Mouse (Mus musculus) left cerebral cortex, postnatal 36 days (tissue): ENCODE results near the gene Homer2. TPM values are rescaled to one million over a fixed set of nuclear protein-coding genes. Genes with fewer than 3 reads are reported as not detected.
A peak's percentile ranks its signal among the peaks of the same experiment; 100 is the strongest.

Source experiments
- DNase-seq, 2 experiments: peaks; one replicate each; pipeline ENCODE4 v3.0.0; 2021 to 2022; ENCODE audit warnings: low spot score in 2 of 2, mixed read lengths in 1 of 2
- intact Hi-C: fragments of 180-260 bp; cut with DNase I; formaldehyde crosslinking; loops from one replicate; pipeline ENCODE4 v1.15.1; 2025
- total RNA-seq, 2 experiments: library from RNA; stranded (reverse); gene quantifications; 2 replicates each; pipeline ENCODE4 v1.2.3; 2021

Gene Homer2
- total RNA-seq, 2 experiments from 2014 or later = 64.3 to 73.2 TPM

DNA sequence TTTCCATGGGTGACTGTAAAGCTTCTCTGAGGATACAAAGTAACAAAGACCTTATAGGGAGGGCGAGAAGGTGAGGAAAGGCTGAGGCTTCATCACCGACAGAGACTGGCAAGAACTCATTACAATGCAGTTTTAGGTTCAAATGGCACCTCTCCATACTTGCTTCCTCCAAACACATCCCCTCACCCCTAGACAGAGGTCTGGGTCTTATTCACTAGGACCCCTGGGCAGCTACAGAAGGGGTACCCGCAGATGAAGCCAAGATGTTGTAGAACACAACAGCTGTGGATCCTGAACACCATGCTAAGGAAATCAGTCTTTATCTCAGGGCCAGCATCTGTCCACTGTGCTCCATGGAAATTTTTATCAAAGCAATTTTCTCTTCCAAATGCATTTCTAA is 50.3 kb downstream of the Homer2 start:
- DNase-seq = no peak
- intact Hi-C loops = no loop called here

DNA sequence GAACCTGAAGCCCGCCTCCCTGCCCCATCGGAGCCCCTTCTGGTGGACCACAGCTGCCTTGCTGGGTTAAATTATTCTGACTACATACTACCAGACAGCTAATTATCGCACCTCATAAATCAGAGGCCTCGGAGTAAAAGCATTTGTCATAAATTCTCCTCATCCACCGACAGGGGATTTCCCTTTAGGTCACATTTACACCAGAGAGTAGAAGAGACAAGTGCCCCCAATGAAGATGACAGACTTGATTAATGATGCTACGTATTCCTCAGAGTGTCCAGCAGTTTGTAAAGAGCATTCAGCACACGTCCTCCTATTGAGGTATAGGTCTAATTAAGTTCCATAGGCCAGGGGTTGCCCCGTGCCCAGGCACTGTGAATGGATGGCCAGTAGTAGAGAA is 50.7 kb downstream of the Homer2 start:
- intact Hi-C loops = no loop called here
- no peak for DNase-seq

DNA sequence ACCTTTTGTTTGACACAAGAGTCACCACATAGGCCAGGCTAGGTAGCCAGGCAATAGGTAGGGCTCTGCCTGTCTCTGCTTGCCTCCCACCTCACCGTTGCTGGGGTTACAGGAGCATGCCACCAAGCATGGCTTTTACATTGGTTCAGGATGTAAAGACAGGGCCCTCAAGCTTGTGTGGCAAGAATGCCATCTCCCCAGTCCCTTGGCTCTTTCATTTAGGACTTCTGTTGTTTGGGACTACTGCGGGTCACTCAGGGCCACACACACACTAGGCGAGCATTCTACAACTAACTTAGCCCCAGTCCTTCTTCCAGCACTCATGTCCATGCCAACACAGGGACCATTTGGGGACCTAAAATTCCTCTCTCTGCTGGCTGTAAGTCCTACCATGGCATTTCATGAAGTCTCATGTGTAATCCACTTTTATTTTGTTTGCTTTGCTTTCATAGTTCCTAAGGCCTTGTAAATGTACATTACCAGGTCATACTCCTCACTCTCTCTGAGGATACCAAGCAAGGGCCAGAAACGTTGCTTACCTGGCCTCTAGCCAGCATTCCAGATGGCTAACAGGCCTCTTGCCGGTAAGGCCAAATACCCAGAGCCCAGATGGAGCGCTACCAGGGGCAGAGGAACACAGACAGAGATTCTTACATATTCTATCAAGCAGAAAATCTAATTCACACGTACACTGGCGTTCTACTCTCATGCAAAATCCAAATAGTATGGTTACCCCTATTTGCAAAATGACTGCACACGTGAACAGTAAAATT is 52.2 kb downstream of the Homer2 start:
- intact Hi-C loops = loop anchor here (5.0 kb wide), 1 partner anchor 52 kb away; the partner anchor contains the start of gene Homer2
- DNase-seq = no peak

DNA sequence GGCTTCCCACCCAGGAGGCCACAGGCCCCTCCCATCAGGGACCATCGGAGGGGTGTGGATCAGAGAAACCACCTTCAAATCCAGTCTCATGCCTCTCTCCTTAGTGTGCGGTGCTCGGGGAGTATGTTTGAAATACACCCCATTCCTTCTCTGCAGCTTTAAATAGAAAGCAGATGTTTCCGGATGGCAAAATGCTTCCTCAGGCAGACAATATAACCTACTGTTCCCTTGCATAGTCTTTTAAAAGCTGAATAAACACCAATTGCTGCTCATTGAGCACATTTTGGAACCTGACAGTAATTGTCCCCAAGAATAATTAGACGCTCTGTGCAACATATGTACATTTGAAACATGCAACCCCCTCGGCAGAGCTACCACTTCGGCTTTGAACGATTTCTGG is 53.3 kb downstream of the Homer2 start:
- intact Hi-C loops = loop anchor here (5.0 kb wide), 1 partner anchor 53 kb away; the partner anchor contains the start of gene Homer2
- no peak for DNase-seq

DNA sequence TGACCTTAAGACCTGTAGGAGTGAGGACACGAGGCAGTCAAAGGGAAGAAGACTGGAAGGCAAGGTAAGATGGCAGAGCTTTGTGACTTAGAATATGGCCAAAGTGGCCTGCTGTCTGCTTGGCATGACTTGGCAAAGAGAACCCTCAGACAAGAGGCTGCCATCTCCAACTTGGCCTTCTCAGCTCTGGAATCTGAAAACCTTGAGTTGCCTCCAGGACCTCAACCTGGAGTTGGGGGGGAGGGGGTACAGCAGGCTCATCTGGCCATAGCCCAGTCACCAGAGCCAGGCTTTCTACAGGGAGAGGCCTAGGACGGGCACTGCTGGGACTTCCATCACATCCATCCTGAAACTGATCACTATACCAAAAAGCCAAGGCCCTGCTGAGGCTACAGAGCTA is 55.0 kb downstream of the Homer2 start:
- intact Hi-C loops = loop anchor here (5.0 kb wide), 1 partner anchor 55 kb away; the partner anchor contains the start of gene Homer2
- no peak for DNase-seq

DNA sequence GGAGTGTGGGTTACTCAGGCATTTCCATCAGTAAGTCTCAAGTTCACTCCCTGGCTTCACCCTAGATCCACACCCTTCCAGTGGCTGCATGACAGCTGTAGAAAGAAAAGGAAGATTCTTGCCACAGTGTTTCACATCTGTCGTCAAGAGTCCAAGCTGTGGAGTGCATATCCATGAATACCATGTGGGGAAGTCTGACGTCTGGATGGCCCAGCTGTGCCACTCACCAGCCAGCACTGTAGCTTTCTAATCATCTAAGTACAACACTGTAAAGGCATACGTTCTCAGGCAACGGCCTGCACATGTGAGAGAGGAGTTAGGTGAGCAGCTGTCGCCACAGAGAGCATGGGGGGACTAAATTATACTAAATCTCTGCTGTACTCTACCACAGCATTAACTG is 56.0 kb downstream of the Homer2 start:
- no peak for DNase-seq
- intact Hi-C loops = loop anchor here (5.0 kb wide), 1 partner anchor 56 kb away; the partner anchor contains the start of gene Homer2

DNA sequence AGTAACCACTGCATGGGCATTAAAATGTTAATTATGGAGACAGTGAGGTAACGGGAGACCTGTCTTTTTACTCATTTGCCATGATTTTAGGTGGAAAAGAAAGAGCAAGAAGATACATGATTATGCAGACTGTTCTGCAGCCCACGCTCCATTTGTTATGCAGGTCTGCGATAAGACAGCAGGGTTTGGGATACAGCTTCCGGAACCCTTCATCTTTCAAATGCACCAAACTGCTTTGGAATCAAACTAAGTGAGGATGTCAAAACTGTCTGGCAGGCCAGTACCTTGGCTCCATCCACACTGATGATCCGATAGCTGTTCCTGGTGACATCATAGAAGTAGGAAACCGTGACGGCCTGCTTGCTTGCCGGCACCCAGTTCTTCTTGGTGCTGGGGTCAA is 58.1 kb downstream of the Homer2 start:
- DNase-seq = peak in 1 of 2 experiments; percentile 38
- intact Hi-C loops = no loop called here

DNA sequence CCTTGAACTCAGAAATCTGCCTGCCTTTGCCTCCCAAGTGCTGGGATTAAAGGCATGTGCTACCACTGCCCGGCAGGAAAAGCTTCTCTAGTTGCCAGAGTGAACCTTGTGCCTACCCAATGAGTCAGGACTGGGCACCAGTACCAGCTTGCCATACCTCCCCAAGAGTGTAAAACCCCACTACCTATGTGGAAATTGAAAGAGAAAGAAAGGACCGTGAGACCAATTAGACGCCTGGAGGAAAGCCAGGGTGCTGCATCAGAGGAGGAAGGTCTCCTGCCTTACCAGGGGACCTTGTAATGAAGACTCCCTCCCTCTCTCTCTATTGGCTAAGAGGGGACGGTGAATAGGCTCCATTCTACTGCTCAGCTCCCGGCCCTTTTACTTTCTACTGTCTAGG is 59.4 kb downstream of the Homer2 start:
- intact Hi-C loops = no loop called here
- DNase-seq = no peak

DNA sequence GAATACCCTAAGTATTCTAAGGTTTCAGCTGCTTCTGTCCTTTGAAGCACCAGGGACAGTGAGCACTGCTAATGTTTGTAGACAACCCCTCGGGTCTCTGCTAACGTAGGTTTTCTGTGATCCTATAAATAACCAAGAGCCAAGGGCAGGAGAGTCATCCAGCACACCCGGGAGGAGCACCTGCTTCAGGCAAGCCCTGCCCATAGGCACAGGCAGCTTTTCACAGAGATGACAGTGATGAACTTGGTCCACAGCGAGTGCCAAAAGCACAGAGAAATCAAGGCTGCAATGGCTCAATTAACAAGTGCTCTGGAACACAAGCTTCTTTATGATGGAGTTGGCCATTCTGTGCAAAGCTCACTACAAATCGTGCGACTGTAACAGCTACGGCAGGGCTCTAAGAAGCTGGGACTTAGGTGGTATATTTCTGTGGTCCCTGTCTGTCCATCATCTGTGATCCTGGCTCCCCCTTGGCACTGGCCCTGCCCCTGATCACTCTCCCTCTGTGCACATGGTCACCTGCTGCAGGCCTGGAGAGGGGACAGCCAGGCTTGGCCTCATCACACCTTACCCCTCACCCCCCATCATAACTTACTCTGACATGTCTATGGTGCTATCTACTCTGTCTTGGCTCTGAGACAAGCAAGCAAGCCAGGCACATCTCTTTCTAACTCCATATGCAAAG is 62.6 kb downstream of the Homer2 start:
- intact Hi-C loops = no loop called here

DNA sequence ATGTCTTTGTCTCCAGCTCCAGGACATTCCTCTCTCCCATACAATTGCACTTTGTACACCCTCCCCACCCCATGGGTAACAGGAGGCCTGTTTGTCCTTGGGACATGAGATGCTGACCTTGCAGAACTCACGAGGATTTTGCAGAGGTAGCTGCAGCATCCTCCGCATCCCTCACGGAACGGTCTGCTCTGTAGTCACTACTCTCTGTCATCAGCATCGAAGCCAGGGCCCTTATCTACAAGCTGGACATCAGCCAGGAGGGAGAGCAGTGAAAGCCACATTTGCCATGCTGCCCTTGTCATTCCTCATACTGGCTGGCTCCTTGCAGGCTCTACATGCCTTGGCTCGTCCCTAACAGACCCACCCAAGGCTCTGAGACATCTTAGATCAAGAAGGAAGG is 66.2 kb downstream of the Homer2 start:
- no peak for DNase-seq
- intact Hi-C loops = no loop called here

More for the DNA sequence above, 62.6 kb downstream of the Homer2 start:
- no peak for DNase-seq

DNA sequence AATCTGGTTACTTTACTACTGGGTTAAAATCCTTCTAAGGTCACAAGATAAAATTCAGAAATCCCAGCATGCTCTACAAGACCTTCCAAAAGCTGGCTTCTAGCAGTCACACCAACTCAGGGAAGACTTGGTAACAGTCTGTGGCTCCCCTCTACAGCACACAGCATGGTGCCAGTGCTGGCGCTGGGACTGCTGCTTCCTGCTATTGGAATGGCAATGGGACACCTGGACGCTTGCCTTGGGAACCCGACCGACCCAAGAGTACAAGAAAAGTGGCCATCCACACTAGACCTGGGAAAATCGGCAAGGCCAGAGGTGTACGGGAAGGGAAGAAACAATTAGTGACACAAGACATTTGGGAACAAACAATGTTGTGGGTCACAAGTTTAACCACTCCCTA is 74.7 kb downstream of the Homer2 start:
- no peak for DNase-seq
- intact Hi-C loops = no loop called here

DNA sequence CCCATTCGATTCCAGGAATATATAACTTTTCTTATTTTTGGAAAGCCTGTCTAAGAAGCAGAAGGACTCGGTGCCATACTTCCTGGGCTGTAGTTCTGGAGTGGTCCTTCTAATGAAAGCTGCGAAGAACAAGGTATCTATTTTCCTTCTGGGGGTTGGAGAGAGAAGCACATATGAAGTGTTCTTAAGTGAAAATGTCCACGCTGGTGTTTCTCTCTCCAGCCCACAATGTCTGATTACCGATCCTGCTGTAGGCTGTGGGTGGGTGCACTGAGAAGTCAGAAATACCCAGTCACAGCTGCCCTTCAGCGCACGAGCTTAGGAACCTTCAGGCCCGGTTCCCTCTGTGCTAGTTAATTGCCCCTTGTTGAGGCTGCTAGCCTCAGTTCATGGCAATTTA is 76.1 kb downstream of the Homer2 start:
- DNase-seq = peak; percentile 44 to 49
- intact Hi-C loops = no loop called here

DNA sequence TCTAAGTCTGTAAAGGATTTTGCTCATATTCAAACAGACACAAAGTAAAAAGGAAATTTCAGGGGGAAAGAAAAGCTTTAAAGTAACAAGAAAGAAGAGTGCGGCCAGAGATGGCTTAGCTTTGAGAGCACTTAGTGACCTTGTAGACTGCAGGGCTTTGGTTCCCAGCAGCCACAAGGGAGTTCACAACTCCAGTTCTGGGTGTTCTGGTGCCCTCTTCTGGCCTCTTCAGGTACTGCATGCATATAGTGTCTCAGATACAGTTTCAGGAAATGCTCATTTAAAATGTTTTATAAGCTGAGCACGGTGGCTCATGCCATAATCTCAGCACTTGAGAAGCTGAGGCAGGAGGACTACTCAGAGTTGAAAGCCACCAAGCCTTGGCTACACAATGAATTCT is 80.9 kb downstream of the Homer2 start:
- intact Hi-C loops = loop anchor here (5.0 kb wide), 1 partner anchor 81 kb away; the partner anchor contains the start of gene Homer2
- DNase-seq = no peak

DNA sequence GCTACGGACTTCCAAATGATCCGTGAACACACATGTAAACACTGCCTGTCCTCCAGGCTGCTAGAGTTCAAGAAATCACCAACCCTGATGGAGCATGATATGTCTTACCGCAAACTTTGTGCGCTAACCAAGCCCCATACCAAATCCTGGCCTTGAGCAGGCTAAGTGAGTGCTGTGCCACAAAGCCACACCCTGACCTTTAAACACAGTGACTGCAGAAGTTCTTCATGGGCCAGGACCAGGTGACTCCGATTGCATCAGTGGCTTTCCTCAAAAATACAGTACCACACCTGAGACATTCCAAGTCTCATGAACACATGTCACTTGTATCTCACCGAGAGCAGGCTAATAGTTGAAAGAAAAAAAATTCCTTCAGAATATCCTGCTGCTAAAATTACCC is 83.6 kb downstream of the Homer2 start:
- no peak for DNase-seq
- intact Hi-C loops = no loop called here

DNA sequence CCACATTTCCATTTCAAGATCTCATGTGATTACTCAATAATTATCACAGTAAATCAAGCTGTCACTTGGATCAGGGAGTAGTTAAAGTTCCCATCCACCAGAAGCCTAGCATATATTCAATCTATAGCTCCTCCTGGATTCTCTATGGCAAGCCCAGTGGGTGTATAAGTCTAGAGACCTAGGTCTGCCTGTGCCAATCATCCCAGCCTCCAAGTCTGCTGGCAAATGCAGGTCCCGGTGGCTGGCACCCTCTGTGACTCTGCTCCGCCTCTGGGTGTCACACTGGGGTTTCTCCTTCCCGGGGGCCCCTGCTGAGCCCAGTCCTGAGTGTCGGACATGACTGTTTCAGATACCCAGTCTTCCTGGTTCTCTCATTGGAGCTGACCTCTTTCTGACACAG is 84.5 kb downstream of the Homer2 start:
- DNase-seq = no peak
- intact Hi-C loops = no loop called here

DNA sequence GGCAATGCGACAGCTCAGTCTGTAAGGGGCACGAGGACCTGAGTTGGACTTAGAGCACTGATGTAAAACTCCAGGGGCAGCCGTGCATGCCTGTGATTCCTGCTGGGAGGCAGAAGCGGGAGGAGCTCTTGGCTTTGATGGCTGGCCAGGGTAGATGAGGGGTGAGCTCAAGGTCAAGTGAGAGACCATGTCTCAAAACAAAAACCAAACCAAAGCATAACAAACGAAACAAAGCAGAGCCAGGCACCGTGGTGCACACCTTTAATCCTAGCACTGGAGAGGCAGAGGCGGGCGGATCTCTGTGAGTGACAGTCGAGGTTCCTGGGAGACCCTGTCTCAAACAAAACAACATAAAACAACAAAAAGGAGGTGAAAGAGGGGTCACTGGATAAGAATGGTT is 92.3 kb downstream of the Homer2 start:
- no peak for DNase-seq
- intact Hi-C loops = no loop called here

DNA sequence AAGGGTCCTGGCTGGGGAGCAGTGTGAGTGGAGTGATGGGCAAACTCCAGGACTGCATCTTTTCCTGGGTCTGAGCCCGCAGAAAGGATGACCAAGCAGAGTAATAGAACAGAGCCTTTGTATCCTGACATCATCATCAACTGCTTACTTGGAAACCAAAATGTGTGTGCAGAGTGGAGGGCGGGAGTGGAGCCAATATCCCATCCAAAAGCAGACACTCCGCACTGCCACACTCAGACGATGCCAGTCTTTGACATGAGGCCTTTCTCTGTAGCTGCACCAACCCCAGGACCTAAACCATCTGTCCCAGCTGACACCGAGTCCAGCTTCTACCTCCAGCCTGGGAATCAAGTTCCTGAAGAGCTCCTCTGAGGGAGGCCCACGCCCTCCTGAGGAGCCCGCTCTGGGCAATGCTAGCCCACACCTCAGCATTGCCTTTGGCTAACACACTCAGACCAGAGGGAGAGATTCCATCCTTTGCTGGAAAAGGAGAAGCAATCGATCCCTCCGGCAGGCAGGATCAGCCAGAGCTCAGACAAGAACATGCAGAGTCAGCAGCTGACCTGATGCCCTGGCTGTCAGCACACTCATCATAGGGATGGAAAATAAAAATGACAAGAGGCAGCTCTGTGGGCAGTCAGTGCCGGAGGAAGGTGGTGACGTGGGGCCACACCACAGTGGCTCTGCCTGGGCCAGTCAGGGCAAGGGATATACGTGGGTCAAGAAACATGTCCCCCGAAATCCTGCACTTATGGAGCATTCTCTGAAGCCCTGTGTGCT is 94.3 kb downstream of the Homer2 start:
- intact Hi-C loops = no loop called here

DNA sequence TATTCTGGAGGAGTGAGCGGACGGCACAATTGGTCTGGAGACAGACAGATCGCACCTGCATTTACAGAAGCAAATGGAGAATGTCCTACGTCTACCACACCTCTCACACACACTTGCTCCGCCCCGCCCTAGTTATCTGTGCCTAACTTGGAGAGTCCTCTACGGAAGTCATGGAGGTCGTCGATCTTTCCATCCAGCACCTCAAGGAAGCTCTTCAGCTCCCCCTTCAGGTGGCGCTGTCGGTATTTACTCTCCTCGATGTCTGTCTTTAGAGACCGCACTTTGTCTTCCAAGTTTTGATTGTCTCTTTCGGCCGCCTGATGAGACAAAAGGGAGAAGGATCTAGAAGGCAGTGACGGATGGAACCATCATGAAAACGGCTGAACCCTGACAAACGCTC is 97.2 kb downstream of the Homer2 start:
- no peak for DNase-seq
- intact Hi-C loops = no loop called here

More for the DNA sequence above, 94.3 kb downstream of the Homer2 start:
- no peak for DNase-seq

DNA sequence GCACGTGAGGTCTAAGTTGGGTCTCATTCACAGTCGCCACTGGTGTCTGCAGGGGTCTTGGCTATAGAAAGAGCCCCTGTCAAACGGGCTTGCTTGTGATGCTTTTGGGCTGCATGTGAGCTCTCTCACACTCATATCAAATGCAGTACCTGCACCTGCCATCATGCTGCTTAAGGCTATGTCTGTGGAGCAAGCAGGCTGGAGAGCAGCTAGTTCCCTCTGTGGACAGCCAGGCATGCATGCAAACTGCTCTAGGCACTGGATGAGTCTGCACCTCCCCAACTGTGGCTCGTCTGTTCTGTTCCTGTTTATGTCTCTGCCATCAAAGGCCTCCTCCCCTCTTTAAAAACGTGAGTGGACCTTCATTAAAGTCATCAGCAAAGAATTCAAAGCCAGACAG is 100.9 kb downstream of the Homer2 start:
- intact Hi-C loops = loop anchor here (10.0 kb wide), 1 partner anchor 168 kb away; no protein-coding TSS in a partner anchor
- DNase-seq = no peak

DNA sequence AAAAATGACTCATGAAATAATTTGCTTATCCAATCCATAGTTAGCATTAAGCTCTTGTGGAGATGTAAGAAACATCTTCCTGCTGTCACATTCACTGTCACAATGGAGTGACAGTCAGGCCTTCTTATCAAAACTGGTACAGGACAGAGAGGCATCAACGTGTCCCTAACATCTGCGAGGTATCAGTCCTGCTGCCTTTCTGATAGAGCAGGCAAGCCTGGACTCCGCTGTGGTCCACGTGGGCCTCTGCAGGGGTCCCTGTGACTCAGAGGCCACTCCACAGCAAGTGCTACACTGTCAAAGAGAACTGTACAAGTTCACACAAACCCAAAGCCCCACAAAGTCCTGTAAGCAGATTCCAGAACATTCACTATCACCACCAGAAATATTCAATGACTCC is 101.8 kb downstream of the Homer2 start:
- DNase-seq = no peak
- intact Hi-C loops = loop anchor here (10.0 kb wide), 1 partner anchor 169 kb away; no protein-coding TSS in a partner anchor
